Mouse (Mus musculus) embryonic facial prominence, embryonic 13.5 days (tissue): ENCODE data around the gene Rps15. TPM values are rescaled to one million over a fixed set of nuclear protein-coding genes. Genes with fewer than 3 reads are reported as not detected.
"Not testable (repeated sequence)": the region's sequence is repeated elsewhere in the genome, so short reads cannot be mapped to it uniquely, and the experiment has no call there.

Experiments used
- ATAC-seq: fragments of 200-750 bp; cut with Nextera tagmentation; 2 replicates; pipeline ENCODE4 v1.8.0; 2017; ENCODE audit warnings: low read depth; ENCODE audit not compliant: insufficient number of reproducible peaks, insufficient read depth, low FRiP score, low TSS enrichment
- H3K27ac ChIP-seq: fragments of 300-500 bp; sonication (generic); 2 replicates; pipeline ENCODE4 v1.5.1; 2015; ENCODE audit warnings: moderate library complexity, mild to moderate bottlenecking, inconsistent platforms
- H3K27me3 ChIP-seq: fragments of 300-500 bp; sonication (generic); 2 replicates; pipeline ENCODE4 v1.6.1; 2015; ENCODE audit warnings: mild to moderate bottlenecking, inconsistent platforms
- H3K36me3 ChIP-seq: fragments of 300-500 bp; sonication (generic); 2 replicates; pipeline ENCODE4 v1.6.1; 2015; ENCODE audit warnings: mild to moderate bottlenecking, inconsistent platforms
- H3K4me1 ChIP-seq: fragments of 300-500 bp; sonication (generic); 2 replicates; pipeline ENCODE4 v1.6.1; 2015; ENCODE audit warnings: inconsistent platforms
- H3K4me2 ChIP-seq: fragments of 300-500 bp; sonication (generic); 2 replicates; pipeline ENCODE4 v1.6.1; 2015; ENCODE audit warnings: moderate library complexity, mild to moderate bottlenecking, inconsistent platforms
- H3K4me3 ChIP-seq: fragments of 300-500 bp; sonication (generic); 2 replicates; pipeline ENCODE4 v1.5.1; 2015; ENCODE audit warnings: mild to moderate bottlenecking, inconsistent platforms
- H3K9ac ChIP-seq: fragments of 300-500 bp; sonication (generic); 2 replicates; pipeline ENCODE4 v1.6.1; 2015; ENCODE audit warnings: mild to moderate bottlenecking, inconsistent platforms
- H3K9me3 ChIP-seq: fragments of 300-500 bp; sonication (generic); 2 replicates; pipeline ENCODE4 v1.6.1; 2016; ENCODE audit warnings: inconsistent platforms
- WGBS: fragments of 180-500 bp; shearing (Covaris S2); methylation state at CpG from one replicate; pipeline ENCODE4 v1.1.7; 2015; ENCODE audit warnings: mixed read lengths; 5-methylcytosine and 5-hydroxymethylcytosine counted together
- polyA plus RNA-seq: library from polyadenylated mRNA; unstranded; fragments of >200 nt; fragmentation: Nextera tagmentation; extraction: Ambion mirVana; gene quantifications from 2 replicates; pipeline ENCODE4 v1.2.1, GENCODE M21; 2015

Rps15 gene
- 1,000 and 1,047 TPM in 2 replicates for polyA plus RNA-seq

- Histone ChIP-seq H3K4me2 (peak within 1 kb of the TSS; percentile 92), H3K4me3 (peak within 1 kb of the TSS; percentile 81), H3K4me1 (peaks cover 38% of the 10 kb centered on the region), H3K27ac (peak within 1 kb of the TSS; percentile 95), H3K9ac (peak within 1 kb of the TSS; percentile 99), H3K27me3 (peaks cover 9% of the 10 kb centered on the region), H3K36me3 (peaks cover 36% of the 10 kb centered on the region), H3K9me3 (no peaks in the 10 kb centered on the region)
- ATAC-seq: peak; percentile 81
- under 1% methylated on average over 72 of the region's 72 CpGs for WGBS
These were observed at the start of gene Rps15 for GRCm38 (mm10) chr10:80292251-80293146. Gene Rps15, plus strand, starts transcription at chr10:80292453.

- Histone ChIP-seq H3K4me2 (no peak overlapping the region), H3K4me3 (no peak overlapping the region), H3K4me1 (peaks cover 14% of the 10 kb centered on the region), H3K9me3 (no peaks in the 10 kb centered on the region), H3K36me3 (peaks cover 72% of the 10 kb centered on the region), H3K9ac (0 out of 2 replicates have a peak overlapping the region, but pooled peaks have one; percentile 6), H3K27ac (no peak overlapping the region), H3K27me3 (no peaks in the 10 kb centered on the region)
- 87% methylated on average over 3 of the region's 3 CpGs for WGBS
- ATAC-seq: no peak
These were observed 49.6 kb upstream of the Rps15 start for GRCm38 (mm10) chr10:80242607-80243006.

GRCm38 (mm10) chr10:80244791-80245399 lies 47.4 kb upstream of the Rps15 start:
- Histone ChIP-seq H3K4me1 (peaks cover 21% of the 10 kb centered on the region), H3K36me3 (peaks cover 49% of the 10 kb centered on the region), H3K4me3 (no peak overlapping the region), H3K9me3 (no peaks in the 10 kb centered on the region), H3K27ac (0 out of 2 replicates have a peak overlapping the region, but pooled peaks have one; percentile 28), H3K9ac (peak overlapping the region; percentile 58; the same call in 1 of the 2 replicates), H3K4me2 (no peak overlapping the region), H3K27me3 (no peaks in the 10 kb centered on the region)
- WGBS: 35% methylated on average over 5 of the region's 5 CpGs
- no peak for ATAC-seq

- no peak overlapping the region for H3K4me3 ChIP-seq
- H3K36me3 ChIP-seq: peaks cover 42% of the 10 kb centered on the region
- H3K4me2 ChIP-seq: no peak overlapping the region
- ATAC-seq: no peak
- H3K4me1 ChIP-seq: peaks cover 28% of the 10 kb centered on the region
- no peak overlapping the region for H3K27ac ChIP-seq
- WGBS: 2% methylated on average over 4 of the region's 4 CpGs
- H3K9me3 ChIP-seq: no peaks in the 10 kb centered on the region
- H3K9ac ChIP-seq: peak overlapping the region; percentile 58; the same call in 1 of the 2 replicates
- H3K27me3 ChIP-seq: no peaks in the 10 kb centered on the region
These were observed 46.7 kb upstream of the Rps15 start for GRCm38 (mm10) chr10:80245600-80245999.

- no peak overlapping the region for H3K9ac ChIP-seq
- no peaks in the 10 kb centered on the region for H3K27me3 ChIP-seq
- H3K9me3 ChIP-seq: no peaks in the 10 kb centered on the region
- WGBS: 48% methylated on average over 6 of the region's 6 CpGs
- ATAC-seq: no peak
- no peak overlapping the region for H3K27ac ChIP-seq
- peaks cover 24% of the 10 kb centered on the region for H3K36me3 ChIP-seq
- peaks cover 27% of the 10 kb centered on the region for H3K4me1 ChIP-seq
- peak overlapping the region; percentile 69; the same call in 1 of the 2 replicates for H3K4me2 ChIP-seq
- 0 out of 2 replicates have a peak overlapping the region, but pooled peaks have one; percentile 4 for H3K4me3 ChIP-seq
These were observed 44.4 kb upstream of the Rps15 start for GRCm38 (mm10) chr10:80247849-80248248.

- H3K4me1 ChIP-seq: peaks cover 27% of the 10 kb centered on the region
- H3K9ac ChIP-seq, H3K9me3 ChIP-seq, ATAC-seq, H3K27ac ChIP-seq, H3K27me3 ChIP-seq: not testable (repeated sequence)
- H3K4me2 ChIP-seq: peak overlapping the region; percentile 69
- H3K36me3 ChIP-seq: peaks cover 23% of the 10 kb centered on the region
- H3K4me3 ChIP-seq: peak overlapping the region; percentile 61
- WGBS: 49% methylated on average over 3 of the region's 3 CpGs
These were observed 43.8 kb upstream of the Rps15 start for GRCm38 (mm10) chr10:80248437-80248836.

- H3K27me3 ChIP-seq: no peaks in the 10 kb centered on the region
- peak; percentile 88 for ATAC-seq
- H3K4me1 ChIP-seq: peaks cover 27% of the 10 kb centered on the region
- peak within 1 kb of the TSS; percentile 61 for H3K4me3 ChIP-seq
- under 1% methylated on average over 53 of the region's 53 CpGs for WGBS
- peaks cover 23% of the 10 kb centered on the region for H3K36me3 ChIP-seq
- H3K4me2 ChIP-seq: peak within 1 kb of the TSS; percentile 69
- H3K9ac ChIP-seq: peak within 1 kb of the TSS; percentile 77
- peak within 1 kb of the TSS; percentile 89 for H3K27ac ChIP-seq
- H3K9me3 ChIP-seq: no peaks in the 10 kb centered on the region
These were observed 43.1 kb upstream of the Rps15 start, which contains the start of gene Ndufs7 for GRCm38 (mm10) chr10:80248971-80249640. Gene Ndufs7, plus strand, starts transcription at chr10:80249121.

- Histone ChIP-seq H3K4me3 (peak overlapping the region; percentile 61), H3K9me3 (no peaks in the 10 kb centered on the region), H3K27ac (peak overlapping the region; percentile 89), H3K27me3 (no peaks in the 10 kb centered on the region), H3K36me3 (peaks cover 25% of the 10 kb centered on the region), H3K9ac (peak overlapping the region; percentile 77), H3K4me1 (peaks cover 26% of the 10 kb centered on the region), H3K4me2 (peak overlapping the region; percentile 69)
- WGBS: 36% methylated on average over 2 of the region's 2 CpGs
- no peak for ATAC-seq
These were observed 42.2 kb upstream of the Rps15 start for GRCm38 (mm10) chr10:80250059-80250458.

- Histone ChIP-seq H3K27me3 (no peaks in the 10 kb centered on the region), H3K27ac (no peak overlapping the region), H3K36me3 (peaks cover 31% of the 10 kb centered on the region), H3K9ac (peak overlapping the region; percentile 77), H3K4me2 (peak overlapping the region; percentile 69), H3K4me1 (peaks cover 21% of the 10 kb centered on the region), H3K9me3 (no peaks in the 10 kb centered on the region), H3K4me3 (peak overlapping the region; percentile 61)
- WGBS: 85% methylated on average over 4 of the region's 4 CpGs
- no peak for ATAC-seq
These were observed 41.7 kb upstream of the Rps15 start for GRCm38 (mm10) chr10:80250573-80250972.

- H3K4me2 ChIP-seq: no peak overlapping the region
- no peak overlapping the region for H3K27ac ChIP-seq
- H3K36me3 ChIP-seq: peaks cover 45% of the 10 kb centered on the region
- H3K4me3 ChIP-seq: no peak overlapping the region
- peaks cover 18% of the 10 kb centered on the region for H3K4me1 ChIP-seq
- no peak overlapping the region for H3K9ac ChIP-seq
- H3K27me3 ChIP-seq: no peaks in the 10 kb centered on the region
- H3K9me3 ChIP-seq: no peaks in the 10 kb centered on the region
- no peak for ATAC-seq
These were observed 40.2 kb upstream of the Rps15 start for GRCm38 (mm10) chr10:80252011-80252410.
